19 mouse cellular contexts compared by ENCODE assay signal in the genomic region with DNA sequence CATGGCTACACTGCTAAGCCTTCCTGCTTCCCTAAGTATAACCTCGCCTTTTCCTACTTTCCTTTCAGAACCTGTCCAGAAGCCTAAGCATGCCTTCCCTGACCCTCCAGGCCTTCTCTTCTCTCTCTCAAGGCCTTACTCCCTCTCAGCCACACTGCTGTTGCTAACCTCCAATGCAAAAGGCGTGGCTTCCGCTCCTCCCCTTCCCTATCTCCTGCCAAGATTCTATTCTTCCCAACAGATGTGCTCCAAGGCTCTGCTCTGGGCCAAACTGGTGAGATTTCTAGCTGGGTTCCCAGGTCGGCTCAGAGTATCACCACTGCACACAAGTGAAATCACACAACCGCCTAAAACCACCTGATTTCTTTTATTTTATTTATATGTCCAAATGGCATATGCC.
A peak's percentile ranks its signal among the peaks of the same experiment; 100 is the strongest.
DNase-seq lines count a peak whose midpoint lies in the region; ATAC-seq and TF ChIP-seq lines count a peak whose summit lies in the region.
"Had no signal": no experiment of that assay in that cellular context is flagged by ENCODE, and none has a peak within 500 bp of the region (broad histone marks: within the 10 kb centered on the region; RNA-seq: fewer than 3 reads in every experiment).

No protein-coding gene starts in this region.

- ATAC-seq in embryonic facial prominence, embryonic 14.5 days (ENCODE audit: low read depth), result no peak
- no peak; the same call in 1 of the 2 replicates for ATAC-seq in lung, embryonic 14.5 days (ENCODE audit: insufficient read depth)
- ATAC-seq: activated CD4-positive, CD25-positive, alpha-beta regulatory T cell, adult 4 months; forebrain, postnatal 0 days had no signal

- intact Hi-C loops in gastrocnemius, adult 2 months (cut with DNase I), result no loop called here
- intact Hi-C loops in left cerebral cortex, adult 2 months (cut with DNase I), result loop anchor here (10.0 kb wide), 2 partner anchors 444 to 654 kb away; no protein-coding TSS in a partner anchor

- H3K4me3 ChIP-seq in embryonic facial prominence, embryonic 14.5 days (ENCODE audit: low read depth, low read length), result no peak overlapping the region
- H3K4me3 ChIP-seq in embryonic facial prominence, embryonic 10.5 days, result no peak overlapping the region
- H3K4me3 ChIP-seq in lung, embryonic 14.5 days (ENCODE audit: low read depth, low read length), result no peak overlapping the region
- H3K4me3 ChIP-seq in gastrocnemius, adult 2 months, result no peak overlapping the region
- no peak overlapping the region for H3K4me3 ChIP-seq in left cerebral cortex, adult 2 months
- H3K4me3 ChIP-seq: erythroblast, embryonic 14.5 days; heart, embryonic 13.5 days; hindbrain, embryonic 15.5 days; layer of hippocampus, adult 2 months; midbrain, embryonic 10.5 days had no signal

- H3K27ac ChIP-seq in embryonic facial prominence, embryonic 14.5 days (replicated peaks; ENCODE audit: low read depth, low read length), result no peak overlapping the region
- H3K27ac ChIP-seq in embryonic facial prominence, embryonic 10.5 days (replicated peaks), result no peak overlapping the region
- H3K27ac ChIP-seq in lung, embryonic 14.5 days (ENCODE audit: low read depth), result no peak overlapping the region
- H3K27ac ChIP-seq in gastrocnemius, adult 2 months, result peak overlapping the region; percentile 31; the same call in 1 of the 2 replicates
- H3K27ac ChIP-seq in left cerebral cortex, adult 2 months, result no peak overlapping the region
- H3K27ac ChIP-seq: heart, embryonic 13.5 days; hindbrain, embryonic 15.5 days; layer of hippocampus, adult 2 months; midbrain, embryonic 10.5 days had no signal

- no peaks in the 10 kb centered on the region for H3K9me3 ChIP-seq in embryonic facial prominence, embryonic 14.5 days (ENCODE audit: control insufficient read depth, low read length)
- no peaks in the 10 kb centered on the region for H3K9me3 ChIP-seq in embryonic facial prominence, embryonic 10.5 days
- H3K9me3 ChIP-seq in lung, embryonic 14.5 days (ENCODE audit: low read depth, low read length), result no peaks in the 10 kb centered on the region
- H3K9me3 ChIP-seq: heart, embryonic 13.5 days; hindbrain, embryonic 15.5 days; midbrain, embryonic 10.5 days had no signal

- H3K4me2 ChIP-seq in embryonic facial prominence, embryonic 14.5 days (ENCODE audit: low read depth, low read length), result no peak overlapping the region
- no peak overlapping the region for H3K4me2 ChIP-seq in lung, embryonic 14.5 days
- H3K4me2 ChIP-seq: heart, embryonic 13.5 days; hindbrain, embryonic 15.5 days had no signal

- WGBS in embryonic facial prominence, embryonic 14.5 days, result 78% methylated on average over 5 of the region's 5 CpGs
- 81% methylated on average over 5 of the region's 5 CpGs for whole genome bisulfite sequencing in embryonic facial prominence, embryonic 10.5 days
- WGBS in lung, embryonic 14.5 days, result 74% methylated on average over 5 of the region's 5 CpGs

- no peaks in the 10 kb centered on the region for H3K36me3 ChIP-seq in embryonic facial prominence, embryonic 14.5 days (ENCODE audit: control insufficient read depth, insufficient read depth, low read length)
- H3K36me3 ChIP-seq in embryonic facial prominence, embryonic 10.5 days (replicated peaks), result no peaks in the 10 kb centered on the region
- no peaks in the 10 kb centered on the region for H3K36me3 ChIP-seq in lung, embryonic 14.5 days (ENCODE audit: insufficient read depth)
- H3K36me3 ChIP-seq: heart, embryonic 13.5 days; hindbrain, embryonic 15.5 days; midbrain, embryonic 10.5 days had no signal

- DNase-seq in embryonic facial prominence, embryonic 14.5 days (ENCODE audit: low spot score), result peak; percentile 26
- DNase-seq in embryonic facial prominence, embryonic 10.5 days (ENCODE audit: low spot score), result no peak
- peak; percentile 41 for DNase-seq in lung, embryonic 14.5 days
- DNase-seq in lung, adult 18-20 months, result no peak
- DNase-seq in gastrocnemius, adult 2 months, result peak; percentile 51
- DNase-seq in ovary, postnatal 36 days (ENCODE audit: low spot score), result peak; percentile 39
- DNase-seq in frontal cortex, postnatal 14 days (ENCODE audit: low spot score in 2 of 2), result no peak
- DNase-seq in left cerebral cortex, adult 2 months (ENCODE audit: extremely low spot score in 1 of 2, low spot score in 2 of 2), result no peak
- DNase-seq: B cell, adult 2 months; cerebellum, adult 8-10 months; embryo, embryonic 11 days; forebrain, postnatal 0 days; kidney, adult 18-20 months had no signal

- H3K27me3 ChIP-seq in embryonic facial prominence, embryonic 14.5 days (replicated peaks; ENCODE audit: control insufficient read depth, insufficient read depth, low read length), result no peaks in the 10 kb centered on the region
- H3K27me3 ChIP-seq in embryonic facial prominence, embryonic 10.5 days (replicated peaks; ENCODE audit: low read depth, poor library complexity, severe bottlenecking), result no peaks in the 10 kb centered on the region
- no peaks in the 10 kb centered on the region for H3K27me3 ChIP-seq in lung, embryonic 14.5 days (ENCODE audit: insufficient read depth, low read length)
- H3K27me3 ChIP-seq: heart, embryonic 13.5 days; hindbrain, embryonic 15.5 days had no signal

- no peaks in the 10 kb centered on the region for H3K4me1 ChIP-seq in embryonic facial prominence, embryonic 14.5 days (ENCODE audit: control insufficient read depth, insufficient read depth, low read length)
- H3K4me1 ChIP-seq in embryonic facial prominence, embryonic 10.5 days, result no peaks in the 10 kb centered on the region
- no peaks in the 10 kb centered on the region for H3K4me1 ChIP-seq in lung, embryonic 14.5 days (ENCODE audit: insufficient read depth)
- H3K4me1 ChIP-seq: hindbrain, embryonic 15.5 days; midbrain, embryonic 10.5 days had no signal

- TF ChIP-seq CTCF in lung, embryonic 14.5 days (IDR thresholded peaks at IDR 0.05; ENCODE audit: low read depth), result no peak
- no peak for TF ChIP-seq CTCF in gastrocnemius, adult 2 months (IDR thresholded peaks at IDR 0.05)
- TF ChIP-seq CTCF in left cerebral cortex, adult 2 months (IDR thresholded peaks at IDR 0.05), result no peak

- no peak overlapping the region for H3K9ac ChIP-seq in embryonic facial prominence, embryonic 14.5 days (ENCODE audit: low read depth, low read length)
- H3K9ac ChIP-seq in lung, embryonic 14.5 days, result no peak overlapping the region
- H3K9ac ChIP-seq: forebrain, postnatal 0 days; heart, embryonic 13.5 days; hindbrain, embryonic 15.5 days had no signal

Comparison
In these comparisons a context has a peak if more than half of its experiments do, and no peak if none do; other contexts are left out.
1. DNase-seq: peak in embryonic facial prominence, embryonic 14.5 days (single experiment), lung, embryonic 14.5 days (single experiment), gastrocnemius, adult 2 months (single experiment) and ovary, postnatal 36 days (single experiment); none in embryonic facial prominence, embryonic 10.5 days (single experiment), lung, adult 18-20 months (0 of 2), frontal cortex, postnatal 14 days (0 of 2) and left cerebral cortex, adult 2 months (0 of 2).